Comparison of ENCODE assay signal across 7 mouse cellular contexts in genomic region chr11:119913935-119914314, GRCm38 (mm10). TPM values are rescaled to one million over a fixed set of nuclear protein-coding genes. Genes with fewer than 3 reads are reported as not detected.
A peak's percentile ranks its signal among the peaks of the same experiment; 100 is the strongest.
DNase-seq lines count a peak whose midpoint lies in the region; ATAC-seq and TF ChIP-seq lines count a peak whose summit lies in the region.

No protein-coding gene starts in this region.

- H3K9me3 ChIP-seq in forebrain, embryonic 10.5 days, result no peaks in the 10 kb centered on the region
- no peaks in the 10 kb centered on the region for H3K9me3 ChIP-seq in liver, embryonic 11.5 days (ENCODE audit: control insufficient read depth, low read length)

- peak; percentile 24; the same call in 1 of the 2 replicates for ATAC-seq in liver, embryonic 11.5 days (replicated peaks; ENCODE audit: low FRiP score)

- H3K27me3 ChIP-seq in testis, adult 2 months (ENCODE audit: control insufficient read depth, insufficient read depth, low read length), result no peaks in the 10 kb centered on the region
- peaks cover under 1% of the 10 kb centered on the region for H3K27me3 ChIP-seq in forebrain, embryonic 10.5 days (ENCODE audit: poor library complexity, severe bottlenecking)
- no peaks in the 10 kb centered on the region for H3K27me3 ChIP-seq in liver, embryonic 11.5 days (replicated peaks; ENCODE audit: control insufficient read depth, insufficient read depth, low read length)

- TF ChIP-seq CTCF in testis, adult 2 months (IDR thresholded peaks at IDR 0.05; ENCODE audit: control insufficient read depth, insufficient read depth, insufficient replicate concordance, low read depth, low read length), result no peak

- no peak for DNase-seq in testis, postnatal 10 days (ENCODE audit: low spot score)
- DNase-seq in forebrain, embryonic 10.5 days (ENCODE audit: extremely low spot score, low spot score), result no peak
- DNase-seq in liver, embryonic 11.5 days (ENCODE audit: low spot score), result no peak
- no peak for DNase-seq in adrenal gland, postnatal 25 days
- no peak for DNase-seq in frontal cortex, postnatal 14 days (ENCODE audit: low spot score in 2 of 2)
- DNase-seq in left cerebral cortex, postnatal 36 days (ENCODE audit: low spot score in 2 of 2), result no peak

- intact Hi-C loops in left cerebral cortex, postnatal 36 days (cut with DNase I), result no loop called here

- H3K27ac ChIP-seq in testis, adult 2 months (ENCODE audit: control insufficient read depth, insufficient read depth, low read depth, low read length), result peak overlapping the region; percentile 29; the same call in 1 of the 2 replicates
- peak overlapping the region; percentile 96 for H3K27ac ChIP-seq in forebrain, embryonic 10.5 days
- H3K27ac ChIP-seq in liver, embryonic 11.5 days (ENCODE audit: low read depth, low read length), result peak overlapping the region; percentile 66

- peak overlapping the region; percentile 89 for H3K9ac ChIP-seq in liver, embryonic 11.5 days (ENCODE audit: low read depth, low read length)

- peak overlapping the region; percentile 98 for H3K4me2 ChIP-seq in liver, embryonic 11.5 days

- H3K4me1 ChIP-seq in testis, adult 2 months (ENCODE audit: control insufficient read depth, insufficient read depth, low read length), result peaks cover 23% of the 10 kb centered on the region
- H3K4me1 ChIP-seq in forebrain, embryonic 10.5 days, result peaks cover 51% of the 10 kb centered on the region
- peaks cover 34% of the 10 kb centered on the region for H3K4me1 ChIP-seq in liver, embryonic 11.5 days (replicated peaks; ENCODE audit: control insufficient read depth, insufficient read depth, low read length)

- peak overlapping the region; percentile 90 for H3K4me3 ChIP-seq in testis, adult 2 months (ENCODE audit: control insufficient read depth, low read depth, low read length)
- peak overlapping the region; percentile 99 for H3K4me3 ChIP-seq in forebrain, embryonic 10.5 days
- peak overlapping the region; percentile 85 for H3K4me3 ChIP-seq in liver, embryonic 11.5 days (ENCODE audit: low read depth, low read length)

- TF ChIP-seq POLR2A in testis, adult 2 months (IDR thresholded peaks at IDR 0.05; ENCODE audit: control insufficient read depth, low read depth, low read length), result no peak

- H3K36me3 ChIP-seq in testis, adult 2 months (ENCODE audit: control insufficient read depth, insufficient read depth, low read length), result peaks cover 2% of the 10 kb centered on the region
- H3K36me3 ChIP-seq in forebrain, embryonic 10.5 days (replicated peaks), result peaks cover 37% of the 10 kb centered on the region
- peaks cover 26% of the 10 kb centered on the region for H3K36me3 ChIP-seq in liver, embryonic 11.5 days (ENCODE audit: control insufficient read depth, insufficient read depth, low read length)

- under 1% methylated on average over 26 of the region's 26 CpGs for WGBS in forebrain, embryonic 10.5 days
- under 1% methylated on average over 26 of the region's 26 CpGs for WGBS in liver, embryonic 11.5 days

RNA-seq across cellular contexts. Expression of gene Chmp6, which starts 0.7 kb away (rescaled TPM):
- polyA plus RNA-seq in testis, adult 2 months (2012; rRNA removed), result 47.8 and 53.8 TPM in 2 replicates
- polyA plus RNA-seq in forebrain, embryonic 10.5 days (2016; fragmentation: Nextera tagmentation; extraction: Ambion mirVana), result 114 and 124 TPM in 2 replicates
- 70.1 and 77.2 TPM in 2 replicates for polyA plus RNA-seq in liver, embryonic 11.5 days (2014; fragmentation: Nextera tagmentation; extraction: Ambion mirVana)
- 33.9 and 43.4 TPM in 2 replicates for total RNA-seq in adrenal gland, postnatal 25 days (2021)
- total RNA-seq in left cerebral cortex, postnatal 36 days (2021), result 10 to 100 TPM; 43.7 to 45.4 TPM

RNA-seq across cellular contexts. Expression of gene Baiap2, which starts 28.6 kb away (rescaled TPM):
- 151 and 183 TPM in 2 replicates for polyA plus RNA-seq in testis, adult 2 months (2012; rRNA removed)
- 9.6 and 11.1 TPM in 2 replicates for polyA plus RNA-seq in forebrain, embryonic 10.5 days (2016; fragmentation: Nextera tagmentation; extraction: Ambion mirVana)
- polyA plus RNA-seq in liver, embryonic 11.5 days (2014; fragmentation: Nextera tagmentation; extraction: Ambion mirVana), result 9.7 and 10.2 TPM in 2 replicates
- 12.0 and 17.0 TPM in 2 replicates for total RNA-seq in adrenal gland, postnatal 25 days (2021)
- 100 to 1,000 TPM; 228 to 303 TPM for total RNA-seq in left cerebral cortex, postnatal 36 days (2021)

Comparison
In these comparisons a context has a peak if more than half of its experiments do, and no peak if none do; other contexts are left out.
1. H3K27ac ChIP-seq: peak in every context shown above with its lines; median percentile 96 in forebrain, embryonic 10.5 days; 66 in liver, embryonic 11.5 days; 29 in testis, adult 2 months.
2. RNA of gene Baiap2, which starts 28.6 kb away (polyA plus RNA-seq): 151 to 183 TPM in testis, adult 2 months; 9.6 to 11.1 TPM in forebrain, embryonic 10.5 days and 9.7 to 10.2 TPM in liver, embryonic 11.5 days; every median in the first group is over 10 times any median in the second.
3. Peak in every context shown above with its lines, with median percentiles within 50 percentile points of each other: H3K4me3 ChIP-seq.